Mouse (Mus musculus) right cerebral cortex, adult 18-20 months (tissue): Measurements from ENCODE around the gene Fzr1.

ENCODE experiments used
- DNase-seq: peaks from one replicate; pipeline ENCODE4 v3.0.0; 2022; ENCODE audit warnings: mixed read lengths

Gene Fzr1

DNA sequence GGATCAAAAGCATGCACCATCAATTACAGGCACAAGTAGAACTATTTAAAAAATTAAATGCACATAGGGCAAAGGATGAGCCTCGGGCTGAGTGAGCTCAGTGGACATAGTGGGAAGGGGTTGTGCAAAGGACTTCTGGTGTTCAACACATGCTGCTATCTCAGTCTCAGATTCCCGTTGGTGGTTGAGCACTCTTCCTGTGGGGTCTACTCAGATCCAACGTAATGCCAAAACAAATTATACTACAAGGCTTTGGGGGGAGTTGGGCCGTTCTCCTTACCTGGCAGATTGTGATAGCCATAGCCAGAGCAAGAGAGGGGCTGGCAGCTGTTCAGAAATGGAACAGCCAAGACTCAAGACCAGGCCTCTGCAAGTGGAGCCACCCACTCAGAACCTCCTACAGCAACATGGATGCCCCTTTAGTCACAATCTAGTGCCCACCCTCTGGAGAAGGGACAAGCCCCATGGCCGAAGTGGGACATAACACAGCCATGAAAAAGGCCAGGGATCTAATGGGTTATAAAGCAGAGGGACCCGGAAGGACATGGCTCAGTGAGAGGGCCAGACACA lies 1.6 kb upstream of the Fzr1 start:
- no peak for DNase-seq

DNA sequence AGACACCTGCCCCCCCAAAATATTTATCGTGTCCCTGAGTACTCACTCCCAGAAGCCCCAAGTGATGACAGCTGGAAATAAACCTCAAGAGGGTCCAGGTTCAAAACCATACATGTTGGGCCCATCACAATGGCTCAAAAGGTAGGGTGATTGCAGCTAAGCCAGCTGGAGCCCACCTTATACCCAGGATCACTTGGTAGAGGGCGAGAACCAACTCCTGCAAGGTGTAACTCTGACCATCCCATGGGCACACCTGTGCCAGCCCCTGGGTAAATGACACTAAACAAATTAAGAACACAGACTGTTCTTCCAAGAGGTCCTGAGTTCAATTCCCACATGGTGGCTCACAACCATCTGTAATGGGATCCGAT lies 852 bp upstream of the Fzr1 start:
- DNase-seq, result no peak

DNA sequence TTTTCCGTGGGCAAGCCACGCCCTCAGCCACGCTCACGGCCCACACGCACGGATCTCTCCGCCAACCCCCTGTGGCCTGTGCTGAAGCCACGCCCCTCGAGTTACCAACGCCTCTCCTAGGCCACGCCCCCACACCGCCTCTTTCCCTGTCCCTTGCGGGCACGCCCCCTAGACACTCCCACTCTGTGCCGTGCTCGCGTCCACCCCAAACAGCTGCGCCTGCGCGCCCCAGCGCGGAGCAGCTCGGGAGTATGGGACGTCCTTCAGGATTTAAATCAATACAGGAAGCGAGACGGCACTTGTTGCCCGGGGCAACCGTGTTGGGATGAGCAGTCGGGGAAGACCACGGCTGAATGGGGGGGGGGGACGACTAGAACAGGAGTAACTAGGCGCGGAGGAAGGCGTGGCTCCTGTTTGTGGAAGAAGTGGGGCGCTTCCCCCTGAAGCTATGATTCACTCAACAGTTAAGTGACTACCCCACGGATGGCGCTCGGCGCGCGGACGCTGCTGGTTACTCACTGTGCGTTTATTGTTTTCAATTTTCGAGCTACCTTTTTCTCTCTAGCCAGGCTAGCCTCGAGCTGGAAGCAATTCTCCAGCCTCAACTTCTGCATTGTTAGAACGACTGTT lies 352 bp upstream of the Fzr1 start:
- DNase-seq, result peak; percentile 100

DNA sequence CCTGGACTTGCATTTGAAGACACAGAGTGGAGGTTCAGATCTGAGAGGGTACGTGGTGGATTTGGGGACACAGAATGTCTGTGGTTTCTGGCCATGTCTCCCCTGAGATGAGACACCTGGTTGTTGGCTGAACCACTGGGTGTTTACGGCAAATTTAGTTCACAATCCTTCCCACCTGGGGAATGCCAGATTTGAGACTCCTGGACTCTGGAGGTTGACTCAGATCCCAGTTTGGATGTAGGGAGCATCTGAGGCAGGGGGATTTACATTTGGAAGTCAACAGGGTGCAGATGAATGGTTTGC lies 1.0 kb downstream of the Fzr1 start:
- DNase-seq, result no peak

DNA sequence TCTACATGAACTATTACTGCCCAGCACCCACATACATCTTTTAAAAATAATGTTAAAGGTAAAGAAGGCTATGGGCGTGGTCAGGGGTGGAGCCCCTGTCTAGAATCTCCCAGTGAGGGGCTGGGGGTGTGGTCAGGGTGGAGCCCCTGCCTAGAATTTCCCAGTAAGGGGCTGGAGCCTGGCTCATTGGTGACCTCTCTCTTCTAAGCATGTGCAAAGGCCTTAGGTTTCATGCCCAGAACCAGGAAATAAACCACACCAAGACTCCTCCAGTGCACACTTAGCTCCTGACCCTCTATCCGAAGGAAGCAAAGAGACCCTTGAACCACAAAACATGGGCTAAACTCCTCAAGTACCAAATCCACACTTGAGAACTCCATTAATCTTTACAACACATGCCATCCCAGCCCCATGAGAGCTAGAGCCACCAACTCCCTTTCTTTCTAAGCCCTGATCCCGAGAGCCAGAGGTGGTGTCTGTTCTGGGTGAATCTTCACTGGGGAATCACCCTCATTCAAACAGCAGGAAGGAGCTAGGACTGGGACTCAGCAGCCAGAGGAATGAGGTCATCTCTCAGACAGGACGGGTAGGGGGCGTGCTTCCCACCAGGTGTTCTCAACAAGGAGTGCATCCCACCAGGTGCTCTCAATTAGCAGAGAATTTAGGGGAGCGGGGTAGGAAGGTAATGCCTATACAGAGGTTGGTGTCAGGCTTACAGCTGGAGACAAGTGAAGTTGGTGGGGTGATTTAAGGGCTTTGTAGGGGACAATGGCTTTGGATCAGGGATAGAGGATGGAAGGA lies 1.6 kb downstream of the Fzr1 start:
- no peak for DNase-seq

DNA sequence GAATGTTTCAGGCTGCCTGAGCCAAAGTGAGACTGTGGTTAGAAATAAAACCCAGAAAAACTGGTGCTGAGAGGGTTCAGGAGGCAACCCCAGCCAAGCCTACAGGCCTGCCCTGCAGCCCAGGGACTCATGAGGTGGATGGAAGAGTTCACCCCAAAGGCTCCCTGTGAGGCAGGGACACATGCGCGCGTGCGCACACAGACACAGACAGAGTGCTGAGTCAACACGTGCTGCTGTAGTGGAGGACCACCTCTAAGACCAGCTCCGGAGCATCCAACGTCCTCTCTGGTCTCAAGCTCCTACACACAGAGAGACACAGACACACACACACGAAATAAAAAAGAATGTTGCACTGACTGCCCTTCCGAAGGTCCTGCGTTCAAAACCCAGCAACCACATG lies 3.0 kb downstream of the Fzr1 start:
- DNase-seq, result no peak

DNA sequence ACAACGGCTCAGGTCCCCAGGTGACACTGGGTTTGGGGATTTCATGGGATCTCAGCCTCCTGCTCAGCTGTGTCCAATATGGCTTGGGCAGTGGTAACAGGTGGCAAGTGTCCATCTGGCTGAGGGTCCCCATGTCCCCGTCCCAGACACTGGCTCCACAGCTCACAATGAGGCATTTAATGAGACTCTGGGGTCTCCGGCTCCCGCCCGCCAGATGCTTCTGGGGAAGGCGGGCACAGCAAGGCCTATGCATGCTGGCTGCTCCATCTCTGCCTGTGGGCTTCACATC lies 11.2 kb downstream of the Fzr1 start:
- no peak for DNase-seq

DNA sequence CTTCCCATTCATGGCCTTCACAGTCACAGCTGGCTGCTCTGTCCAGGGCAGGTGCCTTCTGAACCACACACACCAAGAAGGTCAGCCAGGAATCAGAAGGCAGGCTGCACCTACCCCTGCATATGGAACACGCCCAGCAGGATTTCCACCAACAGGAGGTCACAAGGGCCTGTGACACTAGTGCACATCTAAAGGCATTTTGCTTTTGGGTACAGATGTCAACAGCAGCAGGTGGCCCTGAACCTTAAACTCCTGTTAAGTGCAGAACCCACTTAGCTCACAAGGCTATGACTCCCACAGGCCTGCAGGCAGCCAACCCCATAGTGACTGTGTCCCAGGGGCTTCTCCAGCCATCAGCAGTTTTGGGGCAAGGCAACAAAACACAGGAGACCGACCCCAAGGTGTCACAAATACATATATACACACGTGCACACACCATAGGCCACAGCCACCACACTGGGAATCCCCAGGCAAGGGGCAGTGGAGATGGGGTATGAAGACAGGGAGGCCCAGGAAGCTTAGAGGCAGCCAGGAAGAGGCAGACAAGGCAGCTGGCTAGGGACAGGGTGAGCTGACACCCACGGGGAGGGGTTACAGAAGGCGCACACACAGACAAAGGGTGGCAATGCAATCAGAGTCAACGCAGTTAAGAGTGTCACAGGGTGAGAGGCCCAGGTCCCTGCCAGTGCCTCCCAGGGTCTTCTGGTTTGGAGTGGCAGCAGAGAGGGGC lies 11.7 kb downstream of the Fzr1 start:
- no peak for DNase-seq

DNA sequence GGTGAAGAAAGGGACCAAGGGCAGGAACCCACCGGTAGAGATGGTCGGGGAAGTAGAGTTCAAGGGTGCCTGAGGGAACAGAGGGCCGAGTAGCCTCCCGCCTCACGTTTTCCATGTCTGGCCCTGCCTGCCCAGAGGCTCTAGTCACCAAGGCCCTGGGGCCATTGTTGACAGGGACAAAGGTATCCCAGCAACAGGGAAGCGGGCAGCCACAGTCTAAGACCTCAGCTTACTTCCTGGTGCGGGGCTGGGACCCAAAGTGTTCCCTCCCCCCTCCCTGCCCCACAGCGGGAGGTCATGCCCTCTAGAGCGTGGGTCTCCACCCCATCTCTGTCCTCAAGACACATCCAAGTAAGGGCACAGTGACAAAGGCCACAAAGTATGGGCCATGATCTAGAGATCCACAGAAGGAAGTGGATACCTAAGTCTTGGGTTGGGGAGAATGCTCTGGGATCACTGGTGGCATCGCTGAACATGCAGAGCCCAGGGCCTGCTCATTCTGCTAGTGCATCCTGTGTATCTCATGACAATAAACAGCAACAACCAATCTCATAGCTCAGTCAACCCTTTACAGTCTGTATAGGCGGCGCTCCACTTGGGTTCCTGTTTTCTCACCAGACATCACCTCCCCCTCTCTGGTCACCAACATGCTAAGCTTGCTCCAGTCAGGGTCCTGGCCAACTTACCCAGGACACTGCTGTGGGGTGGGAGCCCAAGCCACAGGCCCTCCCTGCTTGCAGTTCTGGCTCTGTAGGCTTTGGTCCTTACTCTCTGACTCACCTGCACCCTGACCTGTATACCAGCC lies 12.4 kb downstream of the Fzr1 start, which contains the start of gene 4930404N11Rik:
Gene 4930404N11Rik, minus strand, starts transcription at position 145 of the 805 bp plus-strand sequence.
- DNase-seq, result no peak

DNA sequence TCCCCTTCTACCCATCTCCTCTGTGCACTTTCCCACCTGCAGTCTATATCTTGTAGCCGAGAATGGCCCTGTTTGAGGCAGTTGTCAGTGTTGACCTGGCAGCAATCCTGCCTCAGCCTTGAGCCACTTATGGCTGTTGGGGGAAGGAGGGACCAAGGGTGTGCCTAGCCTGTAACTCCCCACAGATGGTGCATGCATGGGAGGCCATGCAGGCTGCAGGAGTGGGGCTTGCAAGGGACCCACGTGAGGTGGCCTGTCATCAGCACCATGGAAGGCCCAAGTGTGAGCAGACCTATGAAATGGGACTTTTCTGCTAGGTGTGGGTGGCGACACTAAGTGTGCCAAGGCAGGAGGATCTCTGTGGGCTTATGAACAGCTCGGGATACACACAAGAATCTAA lies 13.2 kb downstream of the Fzr1 start:
- DNase-seq, result peak; percentile 63

DNA sequence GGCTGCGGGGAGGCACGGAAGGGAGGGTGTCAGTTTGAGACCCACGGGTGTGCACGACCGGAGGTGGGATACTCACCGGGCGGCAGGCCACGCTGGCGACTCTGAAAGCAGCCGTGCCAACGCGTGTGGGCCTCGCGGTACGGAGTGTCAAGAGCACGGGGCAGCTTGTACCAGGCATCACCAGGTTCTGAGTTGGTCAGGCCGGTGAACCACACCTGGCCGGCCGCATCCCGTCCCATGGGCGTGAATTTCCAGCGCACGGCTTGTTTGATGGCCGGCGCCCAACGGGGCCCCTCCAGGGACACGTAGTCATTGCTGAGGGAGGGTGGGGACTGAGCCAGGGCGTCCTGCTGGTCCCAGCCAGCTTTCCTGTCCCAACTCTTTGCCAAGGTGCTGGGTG lies 13.7 kb downstream of the Fzr1 start:
- DNase-seq, result no peak

DNA sequence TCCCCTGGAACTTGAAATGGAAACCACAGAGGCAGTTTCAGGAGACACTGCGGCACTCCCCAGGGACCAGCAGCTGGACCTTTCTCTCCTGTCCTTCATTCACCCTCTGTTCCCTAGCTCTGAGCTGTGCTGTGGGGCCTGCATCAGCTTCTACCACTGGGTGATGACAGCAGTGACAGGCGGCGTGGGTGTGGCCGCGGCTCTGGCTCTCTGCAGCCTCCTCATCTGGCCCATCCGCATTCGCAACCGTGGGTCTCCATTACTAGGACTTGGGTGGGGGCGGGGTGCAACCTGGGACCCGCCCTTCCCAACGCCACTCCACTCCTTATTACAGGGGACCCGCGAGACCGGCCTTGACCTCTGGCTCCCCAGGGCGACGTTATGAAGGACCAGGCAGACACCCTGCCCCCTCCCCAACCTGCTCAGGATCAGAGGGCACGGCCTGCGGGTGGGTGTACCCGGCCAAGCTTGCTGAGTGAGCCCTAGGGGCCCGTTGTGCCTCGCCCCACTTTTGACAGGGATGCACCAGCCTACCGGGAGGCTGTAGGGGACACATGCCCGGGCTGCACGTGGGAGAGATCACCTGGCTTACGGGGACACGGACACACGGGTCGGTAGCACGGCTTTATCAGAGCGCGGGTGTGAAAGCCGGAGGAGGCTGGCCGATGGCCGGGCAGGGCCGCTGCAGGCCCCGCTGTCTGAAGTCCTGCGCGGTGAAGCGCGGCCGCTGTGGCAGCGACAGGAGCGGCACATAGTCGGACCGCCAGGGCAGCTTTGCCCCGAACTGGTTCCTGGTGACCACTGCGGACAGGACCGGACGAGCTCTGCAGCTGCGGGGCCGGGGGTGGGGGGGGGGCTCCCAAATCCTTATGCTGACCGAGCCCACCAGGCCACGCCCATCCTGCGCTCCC lies 14.6 kb downstream of the Fzr1 start:
- no peak for DNase-seq

DNA sequence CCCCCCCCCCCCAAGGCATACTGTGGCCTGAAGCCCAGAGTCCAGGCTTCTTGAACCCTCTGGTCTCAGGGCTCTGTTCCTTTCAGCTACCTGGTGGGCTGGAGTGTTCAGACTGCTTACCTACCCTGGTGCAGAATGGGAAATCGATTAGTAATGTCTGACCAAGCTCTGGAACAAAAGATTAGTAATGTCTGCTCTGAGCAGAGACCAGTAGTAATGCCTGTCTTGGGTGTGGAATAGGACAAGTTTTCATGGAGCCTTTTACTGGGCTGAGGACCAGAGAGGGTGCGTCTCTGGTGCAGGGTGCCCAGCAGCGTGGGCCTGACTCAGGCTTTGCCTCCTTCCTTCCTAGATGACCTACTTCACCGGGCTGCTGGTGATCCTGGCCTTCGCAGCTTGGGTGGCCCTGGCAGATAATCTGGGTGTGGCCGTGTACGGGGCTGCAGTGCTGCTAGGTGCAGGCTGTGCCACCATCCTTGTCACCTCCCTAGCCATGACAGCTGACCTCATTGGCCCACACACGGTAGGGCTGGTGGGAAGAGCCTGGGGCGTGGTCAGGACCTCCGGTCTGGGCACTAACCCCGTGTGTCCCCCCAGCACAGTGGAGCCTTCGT lies 15.9 kb downstream of the Fzr1 start:
- DNase-seq, result no peak

DNA sequence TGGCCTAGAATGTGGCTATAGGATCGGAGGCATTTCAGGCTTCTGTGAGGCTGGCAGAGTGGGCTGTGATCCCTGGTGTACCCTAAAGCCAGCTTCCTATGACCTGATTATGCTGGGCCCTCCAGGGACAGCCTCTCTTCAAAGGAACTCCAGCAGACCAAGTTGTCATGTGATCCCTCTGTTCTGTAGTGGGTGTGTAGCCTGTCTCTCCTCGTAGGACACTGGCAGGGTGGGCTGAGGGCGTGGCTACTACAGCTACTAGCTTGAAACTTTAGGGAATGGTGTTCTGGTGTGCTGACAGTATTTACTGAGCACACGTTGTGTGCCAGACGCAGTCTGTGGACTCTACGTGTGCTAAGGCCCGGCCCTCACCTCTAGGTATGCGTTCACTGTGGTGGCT lies 17.6 kb downstream of the Fzr1 start:
- DNase-seq, result no peak

DNA sequence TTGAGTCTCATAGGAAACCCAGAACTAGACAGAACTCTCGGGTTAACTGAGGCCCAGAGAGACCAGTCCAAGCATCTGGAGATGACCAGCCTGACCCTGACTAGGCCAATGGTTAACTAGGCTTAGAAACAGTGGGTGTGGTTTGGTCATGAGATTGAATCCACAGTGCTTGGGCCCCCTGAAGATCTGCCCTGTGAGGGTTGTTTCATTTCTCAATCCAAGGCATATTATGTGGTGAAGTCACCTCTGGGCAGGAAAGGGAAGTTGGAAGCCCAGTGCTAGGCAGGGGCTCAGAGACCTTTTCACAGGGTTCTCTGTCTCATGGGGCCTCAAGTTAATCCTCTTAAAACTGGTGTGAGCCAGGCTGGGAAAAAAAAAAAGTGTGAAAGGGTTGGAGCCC lies 19.5 kb downstream of the Fzr1 start:
- no peak for DNase-seq

DNA sequence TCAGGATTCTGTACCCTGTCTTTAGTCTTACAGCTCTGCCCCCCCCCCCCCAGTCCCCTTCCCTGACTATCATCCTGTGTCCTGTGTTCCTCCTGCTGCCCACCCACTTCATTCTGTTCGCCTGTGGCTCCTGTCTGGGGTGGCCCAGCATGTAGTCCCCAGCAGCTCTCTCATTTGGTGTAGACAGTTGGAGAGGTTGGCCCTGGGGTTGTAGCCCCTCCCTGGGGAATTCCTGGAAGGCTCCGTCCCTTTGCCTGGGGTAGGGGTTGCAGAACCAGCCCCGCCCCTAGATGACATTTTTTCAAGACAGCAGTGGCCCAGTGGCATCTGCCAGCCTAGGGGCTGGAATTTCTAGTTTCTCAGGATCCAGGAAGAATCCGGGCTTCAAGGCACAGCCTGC lies 20.1 kb downstream of the Fzr1 start:
- no peak for DNase-seq

DNA sequence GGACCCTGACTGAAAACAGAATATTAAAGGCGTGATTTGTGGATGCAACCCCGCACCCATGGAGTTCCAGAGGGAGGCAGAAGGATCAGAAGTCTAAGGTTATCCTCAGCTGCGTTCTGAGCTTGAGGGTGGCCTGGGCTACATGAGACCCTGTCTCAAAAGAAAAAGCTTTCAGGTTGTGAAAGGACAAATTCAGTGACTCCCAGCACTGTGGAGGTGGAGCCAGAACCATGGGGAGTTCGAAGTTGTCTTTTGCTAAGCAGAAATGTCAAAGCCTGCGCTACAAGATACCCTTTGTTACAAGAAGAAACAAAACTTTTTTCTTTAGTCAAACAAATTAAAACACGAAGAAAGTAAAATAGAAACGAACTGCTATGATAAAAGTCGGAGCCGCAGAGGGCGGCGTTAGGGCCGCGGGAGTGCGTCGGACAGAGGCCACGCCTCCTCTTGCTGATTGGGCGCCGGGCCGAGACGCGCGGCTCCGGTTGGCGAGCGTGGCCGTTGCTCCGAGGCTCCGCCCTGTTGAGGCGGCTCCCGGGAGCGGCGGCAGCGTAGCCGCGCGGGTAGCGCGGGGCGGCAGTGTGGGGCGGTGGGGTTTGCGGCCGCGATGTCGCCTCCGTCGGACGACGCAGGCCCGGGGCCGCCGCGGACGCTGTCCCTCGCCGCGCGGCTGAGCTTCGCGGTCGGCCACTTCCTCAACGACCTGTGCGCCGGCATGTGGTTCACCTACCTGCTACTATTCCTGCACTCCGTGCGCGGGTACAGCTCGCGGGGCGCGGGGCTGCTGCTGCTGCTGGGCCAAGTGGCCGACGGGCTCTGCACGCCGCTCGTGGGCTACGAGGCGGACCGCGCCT lies 21.1 kb downstream of the Fzr1 start, which contains the start of gene Mfsd12:
Gene Mfsd12, plus strand, starts transcription at position 501 of the 854 bp plus-strand sequence.
- peak; percentile 93 for DNase-seq

DNA sequence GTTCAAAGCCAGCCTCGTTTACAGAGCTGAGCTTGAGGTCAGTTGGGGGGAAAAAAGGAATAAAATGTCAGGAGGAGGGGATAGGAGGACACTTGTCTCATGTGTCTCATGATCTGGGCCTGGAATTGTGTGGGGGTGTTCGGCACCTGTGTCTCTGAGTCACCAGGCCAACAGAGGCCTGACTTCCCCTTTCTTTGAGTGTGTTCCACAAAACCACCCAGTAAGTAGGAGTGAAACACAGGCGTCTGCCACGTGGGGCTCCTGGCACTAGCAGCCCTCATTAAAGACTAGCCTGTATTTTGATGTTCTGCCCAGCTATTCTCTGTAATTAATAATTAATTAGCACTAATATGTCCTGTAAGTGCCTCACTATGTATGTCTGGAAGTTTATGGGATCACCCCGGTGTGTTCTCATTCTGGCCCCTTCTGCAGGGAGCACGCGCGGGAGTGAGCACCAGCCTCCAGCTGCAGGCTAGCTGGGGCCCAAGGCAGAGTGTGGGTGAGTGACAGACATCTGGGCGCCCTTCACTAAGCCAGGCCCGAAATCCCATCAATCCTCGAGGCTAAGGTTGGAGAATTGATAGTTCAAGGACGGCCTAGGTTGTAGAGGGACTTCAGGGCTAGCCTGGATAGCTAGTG lies 21.8 kb downstream of the Fzr1 start:
- DNase-seq, result no peak

DNA sequence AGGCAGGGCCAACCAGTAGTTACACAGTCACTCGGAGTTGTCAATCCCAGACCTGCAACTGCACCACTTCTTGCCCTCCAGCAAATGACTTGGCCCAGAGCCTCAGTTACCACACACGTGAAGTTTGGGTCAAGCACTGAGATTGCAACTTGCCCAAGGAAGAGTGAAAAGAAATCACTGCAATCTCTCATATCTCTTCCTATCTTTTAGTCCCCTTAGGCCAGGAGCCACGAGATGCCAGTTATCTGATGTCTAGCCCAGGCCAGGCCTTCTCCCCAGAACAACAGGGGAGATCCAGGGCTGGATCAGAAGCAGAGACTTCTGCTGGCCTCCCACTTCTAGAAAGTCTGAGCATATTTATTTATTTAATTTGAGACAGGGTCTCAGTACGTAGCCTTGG lies 22.8 kb downstream of the Fzr1 start:
- no peak for DNase-seq
